Mouse (Mus musculus): ENCODE results near the gene Man1c1.

Gene Man1c1

GRCm38 (mm10) chr4:134600777-134601176, 103.3 kb downstream of the Man1c1 start:
- no peak for DNase-seq

- DNase-seq = no peak
Measured at GRCm38 (mm10) chr4:134600060-134600459, 104.0 kb downstream of the Man1c1 start.

GRCm38 (mm10) chr4:134596816-134597692, 107.0 kb downstream of the Man1c1 start:
- no peak for DNase-seq

GRCm38 (mm10) chr4:134594731-134595439, 109.2 kb downstream of the Man1c1 start:
- no peak for DNase-seq

- DNase-seq = no peak
Measured at GRCm38 (mm10) chr4:134592442-134592841, 111.6 kb downstream of the Man1c1 start.

GRCm38 (mm10) chr4:134591506-134592061, 112.5 kb downstream of the Man1c1 start:
- DNase-seq = peak; percentile 55

- DNase-seq = no peak
Measured at GRCm38 (mm10) chr4:134590227-134590926, 113.7 kb downstream of the Man1c1 start.

- no peak for DNase-seq
Measured at GRCm38 (mm10) chr4:134589786-134590185, 114.3 kb downstream of the Man1c1 start.

GRCm38 (mm10) chr4:134588951-134589350, 115.1 kb downstream of the Man1c1 start:
- DNase-seq = no peak

- DNase-seq = no peak
Measured at GRCm38 (mm10) chr4:134588287-134588686, 115.8 kb downstream of the Man1c1 start.

GRCm38 (mm10) chr4:134587636-134588197, 116.4 kb downstream of the Man1c1 start:
- no peak for DNase-seq

GRCm38 (mm10) chr4:134586631-134587030, 117.5 kb downstream of the Man1c1 start:
- no peak for DNase-seq

GRCm38 (mm10) chr4:134586126-134586525, 118.0 kb downstream of the Man1c1 start:
- DNase-seq = no peak

- no peak for DNase-seq
Measured at GRCm38 (mm10) chr4:134583513-134583912, 120.6 kb downstream of the Man1c1 start.

- DNase-seq = no peak
Measured at GRCm38 (mm10) chr4:134581365-134581764, 122.7 kb downstream of the Man1c1 start.

- DNase-seq = peak; percentile 43
Measured at GRCm38 (mm10) chr4:134580351-134581148, 123.5 kb downstream of the Man1c1 start.

- DNase-seq = no peak
Measured at GRCm38 (mm10) chr4:134579620-134580019, 124.5 kb downstream of the Man1c1 start.

GRCm38 (mm10) chr4:134579212-134579611, 124.9 kb downstream of the Man1c1 start:
- DNase-seq = no peak

GRCm38 (mm10) chr4:134578407-134578806, 125.7 kb downstream of the Man1c1 start:
- DNase-seq = peak; percentile 50

GRCm38 (mm10) chr4:134577281-134577680, 126.8 kb downstream of the Man1c1 start:
- no peak for DNase-seq

- DNase-seq = no peak
Measured at GRCm38 (mm10) chr4:134575486-134575885, 128.6 kb downstream of the Man1c1 start.

Data from right cerebral cortex, postnatal 14 days (tissue).